Mouse (Mus musculus) brain, adult 2 months (tissue): Measurements from ENCODE around the gene Atg4d.
"Not testable (repeated sequence)": the region's sequence is repeated elsewhere in the genome, so short reads cannot be mapped to it uniquely, and the experiment has no call there.

Experiments
- DNase-seq: peaks from one replicate; pipeline ENCODE4 v3.0.0; 2011; ENCODE audit warnings: low read depth, low spot score

The Atg4d gene

GRCm38 (mm10) chr9:21273520-21274228 lies 8.6 kb downstream of the Atg4d start:
- no peak for DNase-seq

- DNase-seq: no peak
Observed at GRCm38 (mm10) chr9:21274336-21274735, 9.2 kb downstream of the Atg4d start.

- no peak for DNase-seq
Observed at GRCm38 (mm10) chr9:21275013-21275710, 10.1 kb downstream of the Atg4d start.

GRCm38 (mm10) chr9:21275727-21276126 lies 10.6 kb downstream of the Atg4d start:
- DNase-seq: no peak

- DNase-seq: no peak
Observed at GRCm38 (mm10) chr9:21276307-21276706, 11.2 kb downstream of the Atg4d start.

- DNase-seq: no peak
Observed at GRCm38 (mm10) chr9:21277776-21278175, 12.7 kb downstream of the Atg4d start.

GRCm38 (mm10) chr9:21283591-21283990 lies 18.5 kb downstream of the Atg4d start:
- DNase-seq: no peak

- no peak for DNase-seq
Observed at GRCm38 (mm10) chr9:21283994-21284393, 18.9 kb downstream of the Atg4d start.

GRCm38 (mm10) chr9:21286753-21287152 lies 21.7 kb downstream of the Atg4d start:
- DNase-seq: no peak

- peak; percentile 100 for DNase-seq
Observed at GRCm38 (mm10) chr9:21287571-21288402, 22.7 kb downstream of the Atg4d start, which contains the start of gene Kri1. Gene Kri1 (minus strand): TSS chr9:21287969.

GRCm38 (mm10) chr9:21288404-21289336 lies 23.6 kb downstream of the Atg4d start:
- DNase-seq: no peak

- no peak for DNase-seq
Observed at GRCm38 (mm10) chr9:21289337-21289671, 24.2 kb downstream of the Atg4d start.

- peak; percentile 70 for DNase-seq
Observed at GRCm38 (mm10) chr9:21290589-21290988, 25.5 kb downstream of the Atg4d start.

GRCm38 (mm10) chr9:21291022-21291787 lies 26.1 kb downstream of the Atg4d start, which contains the start of gene Cdkn2d:
Gene Cdkn2d (minus strand): TSS chr9:21291407.
- peak; percentile 100 for DNase-seq

GRCm38 (mm10) chr9:21291868-21292267 lies 26.8 kb downstream of the Atg4d start:
- not testable (repeated sequence) for DNase-seq

- DNase-seq: no peak
Observed at GRCm38 (mm10) chr9:21292271-21292670, 27.2 kb downstream of the Atg4d start.

GRCm38 (mm10) chr9:21299014-21299413 lies 33.9 kb downstream of the Atg4d start:
- DNase-seq: no peak

- no peak for DNase-seq
Observed at GRCm38 (mm10) chr9:21305065-21305464, 40.0 kb downstream of the Atg4d start.

GRCm38 (mm10) chr9:21309150-21309741 lies 44.2 kb downstream of the Atg4d start:
- peak; percentile 44 for DNase-seq

GRCm38 (mm10) chr9:21311695-21312094 lies 46.6 kb downstream of the Atg4d start:
- no peak for DNase-seq
